Mouse (Mus musculus): Measurements from ENCODE around the gene Gfra4.
"Not testable (repeated sequence)": the region's sequence is repeated elsewhere in the genome, so short reads cannot be mapped to it uniquely, and the experiment has no call there.

The Gfra4 gene

DNA sequence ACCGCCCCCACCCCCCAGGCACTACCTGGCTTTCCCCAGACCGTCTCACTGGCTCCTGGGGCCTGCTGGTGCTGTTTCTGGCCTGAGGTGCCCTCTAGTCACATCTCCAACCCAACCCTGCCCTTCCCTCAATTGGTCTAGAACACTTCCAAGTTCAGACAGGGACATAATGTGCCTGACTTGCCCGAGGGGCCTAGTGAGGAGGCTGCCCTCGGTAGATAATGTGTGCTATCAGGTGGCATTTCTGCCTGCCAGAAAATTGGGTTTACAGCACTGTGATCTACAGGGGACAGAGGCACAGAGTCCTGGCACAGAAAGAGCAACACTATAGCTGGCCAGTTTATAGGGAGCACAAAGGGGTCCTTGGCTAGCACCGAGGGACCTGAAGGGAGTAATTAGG lies 9.2 kb upstream of the Gfra4 start:
- DNase-seq (ENCODE audit: low read depth, low spot score) = no peak

DNA sequence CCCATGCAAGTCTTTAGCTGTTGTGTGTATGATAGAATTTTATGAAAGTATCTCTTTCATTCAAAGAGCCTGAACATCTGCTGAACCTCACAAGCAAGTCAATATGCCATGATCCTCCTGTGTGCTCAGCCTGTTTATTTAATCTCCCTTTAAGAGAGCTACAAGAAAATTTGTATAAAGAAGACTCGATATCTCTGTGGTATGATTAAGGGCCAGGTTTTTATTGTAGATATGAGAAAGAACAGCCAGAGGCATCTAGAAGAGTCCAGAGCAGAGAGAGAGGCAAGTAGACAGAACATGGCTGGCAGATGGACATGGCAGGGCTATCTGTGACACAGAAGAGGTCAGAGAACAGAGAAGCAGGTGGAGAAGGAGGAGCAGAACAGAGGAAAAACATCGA lies 3.1 kb upstream of the Gfra4 start:
- DNase-seq (ENCODE audit: low read depth, low spot score) = no peak

DNA sequence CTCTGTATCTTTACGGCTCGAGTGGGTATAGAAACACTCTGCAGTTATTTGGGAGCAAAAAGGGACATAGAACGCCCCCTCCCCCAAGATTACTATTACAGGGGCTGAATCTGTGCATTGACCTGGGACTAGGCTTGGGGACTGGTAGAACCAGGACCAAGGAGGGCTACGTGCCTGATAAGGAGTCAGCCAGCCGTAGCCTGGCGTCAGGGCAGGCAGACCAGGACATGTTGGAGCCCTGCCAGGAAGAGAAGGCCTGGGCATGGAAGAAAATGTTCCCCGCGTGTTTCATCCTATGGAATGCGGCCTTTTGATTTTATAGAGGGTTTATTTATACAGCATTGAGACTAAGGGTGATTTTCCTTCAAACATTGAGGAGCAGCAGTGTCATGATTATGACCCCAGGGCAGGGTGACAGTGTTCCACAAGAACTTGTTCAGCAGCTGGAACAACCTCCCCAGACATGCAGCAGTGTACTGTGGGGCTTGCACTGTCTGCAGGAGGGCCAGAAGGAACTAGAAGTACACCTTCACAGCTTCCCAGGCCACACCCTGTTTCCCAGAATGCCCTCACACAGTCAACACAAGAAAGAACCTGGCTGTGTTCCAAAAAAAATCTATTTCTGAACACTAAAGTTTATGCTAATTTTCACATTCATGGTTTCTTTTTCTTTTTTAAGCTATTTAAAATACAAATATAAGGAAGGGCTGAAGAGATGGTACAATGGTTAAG lies 2.3 kb upstream of the Gfra4 start:
- no peak for DNase-seq (ENCODE audit: low read depth, low spot score)

DNA sequence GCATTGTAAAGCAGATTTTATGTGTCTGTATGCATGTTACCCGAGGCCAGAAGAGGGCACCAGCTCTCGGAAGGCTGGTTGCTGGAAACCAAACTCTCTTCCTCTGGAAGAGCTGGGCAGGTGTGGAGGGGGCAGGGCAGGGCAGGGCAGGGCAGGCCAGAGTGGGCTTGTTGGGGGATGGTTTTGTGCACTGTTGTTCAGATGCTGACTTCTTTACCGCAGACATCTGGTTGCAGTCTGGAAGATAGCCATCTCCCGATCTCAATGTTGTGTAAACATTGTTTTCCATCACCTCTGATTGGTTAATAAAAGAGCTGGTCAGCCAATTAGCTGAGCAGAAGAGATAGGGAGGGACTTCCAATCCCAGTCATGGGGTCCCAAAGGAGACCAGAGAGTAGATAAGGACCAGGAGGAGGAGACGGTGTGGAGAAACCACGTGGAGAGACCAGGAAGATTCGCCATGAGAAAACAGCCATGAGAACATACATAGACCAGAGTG lies 1.5 kb upstream of the Gfra4 start:
- DNase-seq (ENCODE audit: low read depth, low spot score) = no peak

DNA sequence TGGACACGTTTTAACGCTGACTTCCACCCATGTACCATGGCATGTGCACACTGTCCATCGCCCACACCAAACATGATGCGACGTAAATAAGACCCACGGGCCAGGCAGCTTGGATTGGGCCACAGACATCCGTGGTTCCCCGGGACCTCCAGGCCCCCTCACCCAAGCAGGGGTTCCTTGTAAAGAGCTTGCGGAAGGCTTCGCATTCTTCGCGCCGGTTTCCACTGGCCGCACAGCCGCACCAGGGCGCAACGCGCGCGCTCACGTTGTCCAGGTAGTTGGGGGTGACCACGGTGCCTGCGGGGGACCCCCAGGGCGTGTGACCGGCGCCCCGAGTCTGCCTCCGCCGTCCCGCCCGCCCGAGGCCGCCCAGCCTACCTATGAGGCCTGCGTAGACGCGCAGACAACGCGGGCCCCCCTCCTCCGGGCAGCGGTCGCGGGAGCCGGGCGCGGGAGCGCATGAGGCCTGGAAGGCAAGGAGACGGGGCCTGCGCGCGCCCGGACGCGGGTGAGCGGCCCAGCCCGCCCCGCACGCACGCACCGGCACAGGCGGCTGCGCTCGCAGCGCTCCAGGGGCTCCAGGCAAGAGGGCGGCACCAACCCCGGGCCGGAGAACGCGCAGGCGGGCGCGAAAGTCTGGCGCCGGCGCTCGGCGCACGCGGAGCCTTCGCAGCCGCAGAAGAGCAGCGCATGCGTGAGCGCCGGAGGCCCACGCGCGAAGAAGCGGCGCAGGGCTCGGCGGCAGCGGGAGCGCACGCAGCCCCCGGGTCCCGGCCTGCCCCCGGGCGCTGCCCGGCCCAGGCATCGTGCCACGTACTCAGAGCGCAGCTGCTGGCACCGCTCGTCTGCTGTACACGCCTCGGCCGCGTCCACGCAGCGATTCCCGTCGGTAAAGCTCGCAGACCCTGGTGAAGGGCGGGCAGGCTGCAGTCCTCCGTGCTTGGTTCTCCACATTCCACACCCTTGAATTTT lies 1.7 kb downstream of the Gfra4 start:
- no peak for DNase-seq (ENCODE audit: low read depth, low spot score)

DNA sequence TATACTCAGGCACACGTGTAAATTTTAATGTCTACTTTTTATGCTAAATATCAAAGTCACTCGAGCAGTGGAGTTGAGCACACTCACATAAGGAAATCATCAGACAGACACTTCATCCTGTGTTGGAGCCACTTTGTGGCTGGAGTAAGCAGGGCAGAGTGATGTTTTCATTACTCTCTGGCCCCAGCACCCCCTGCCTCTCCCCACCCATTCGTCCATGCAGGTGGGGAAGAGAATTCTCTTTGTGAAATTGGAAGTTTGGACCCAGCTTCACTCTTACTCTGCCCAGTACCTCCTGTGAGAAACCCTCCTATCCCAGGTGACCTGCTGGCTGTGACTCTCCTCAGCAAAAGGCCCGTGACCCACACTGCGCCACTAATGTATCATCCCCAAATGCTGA lies 4.2 kb downstream of the Gfra4 start:
- DNase-seq (ENCODE audit: low read depth, low spot score) = no peak

DNA sequence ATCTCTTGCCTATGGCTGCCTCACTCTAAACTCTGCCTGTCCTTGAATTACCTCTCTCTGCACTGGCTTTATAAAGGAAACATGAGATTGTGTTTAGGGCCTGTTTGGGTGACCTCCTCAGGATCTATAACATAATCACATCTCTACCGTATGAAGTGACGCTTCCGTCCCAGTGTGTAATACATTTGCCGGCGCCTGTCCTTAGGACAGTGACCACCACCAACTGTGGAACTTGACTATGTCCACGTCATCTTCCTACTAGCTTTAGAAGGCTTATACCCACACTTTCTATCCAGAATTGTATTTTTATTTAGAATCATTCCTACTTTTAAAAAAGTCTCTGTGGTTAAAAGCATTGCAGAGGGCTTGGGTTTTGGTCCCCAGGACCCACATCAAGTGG lies 4.7 kb downstream of the Gfra4 start:
- no peak for DNase-seq (ENCODE audit: low read depth, low spot score)

DNA sequence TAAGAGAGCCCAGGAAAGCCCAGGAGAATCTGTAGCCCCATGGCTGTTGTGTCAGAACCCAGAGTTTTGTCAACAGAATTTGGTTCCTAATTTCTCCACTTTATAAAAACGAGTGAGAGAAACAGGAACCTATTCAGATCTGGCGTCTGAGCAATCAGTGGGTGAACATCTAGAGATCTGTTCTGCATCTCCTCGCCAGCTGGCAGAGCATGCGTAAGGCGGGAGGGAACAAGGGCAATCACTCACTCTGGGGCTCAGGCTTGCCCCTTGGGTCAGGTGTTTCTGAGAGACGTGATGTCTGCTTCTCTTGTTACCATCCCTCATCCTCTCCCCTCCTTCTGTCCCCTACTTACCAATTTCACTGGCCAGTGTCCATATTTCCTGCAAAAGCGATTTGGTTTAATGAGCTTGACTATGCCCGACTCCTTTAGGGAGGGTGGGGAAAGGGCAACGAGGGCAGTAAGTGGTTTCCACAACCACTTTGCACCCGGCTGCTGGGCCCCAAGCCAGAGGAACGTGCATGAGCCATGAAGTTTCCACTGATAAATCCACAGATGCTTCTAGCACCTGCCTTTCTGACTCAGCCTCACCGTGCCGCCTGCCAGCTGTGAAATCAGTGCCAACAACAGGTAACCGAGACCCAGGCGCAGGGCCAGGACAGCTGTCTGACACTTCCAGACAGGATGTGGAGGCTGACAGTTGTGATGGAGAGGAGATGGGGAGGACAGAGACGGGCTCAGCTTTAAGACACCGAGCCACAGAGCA lies 5.5 kb downstream of the Gfra4 start:
- no peak for DNase-seq (ENCODE audit: low read depth, low spot score)

DNA sequence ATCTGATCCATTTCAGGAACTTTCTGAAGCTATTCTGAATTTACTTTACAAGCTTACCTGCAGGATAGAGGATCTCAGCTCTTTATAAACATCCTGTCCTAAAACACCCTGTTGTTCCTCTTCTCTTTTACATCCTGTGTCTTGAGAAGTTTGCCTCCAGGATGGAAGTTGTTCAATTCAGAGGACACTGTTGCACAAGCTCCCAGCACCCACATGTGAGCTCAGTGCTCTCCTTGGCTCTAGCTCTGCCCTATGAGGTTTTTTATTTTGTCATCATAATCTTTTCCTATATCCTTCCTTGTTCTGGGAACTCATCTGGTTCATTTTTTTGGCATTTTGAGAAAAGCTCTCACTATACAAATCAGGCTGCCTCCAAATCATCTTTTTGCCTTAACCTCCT lies 6.1 kb downstream of the Gfra4 start:
- DNase-seq (ENCODE audit: low read depth, low spot score) = no peak

DNA sequence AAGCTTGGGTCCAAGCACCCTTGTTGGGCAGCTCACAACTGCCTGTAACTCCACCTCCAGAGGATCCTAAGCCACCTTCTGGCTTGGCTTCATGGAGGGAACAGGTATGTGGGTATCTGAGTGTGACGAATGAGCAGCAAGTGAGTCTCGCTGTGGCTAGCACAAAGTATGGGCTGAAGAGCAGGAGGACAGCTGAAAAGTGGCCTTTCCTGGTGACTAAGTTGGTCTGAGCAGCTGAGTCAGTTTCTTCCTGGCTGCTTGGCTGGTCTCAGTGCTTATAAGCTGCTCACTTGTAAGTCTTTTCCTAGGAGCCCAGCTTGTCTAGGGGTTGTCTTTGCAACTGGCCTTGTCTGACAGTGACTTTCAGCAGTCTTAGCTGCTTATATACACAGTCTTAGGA lies 6.5 kb downstream of the Gfra4 start:
- no peak for DNase-seq (ENCODE audit: low read depth, low spot score)

DNA sequence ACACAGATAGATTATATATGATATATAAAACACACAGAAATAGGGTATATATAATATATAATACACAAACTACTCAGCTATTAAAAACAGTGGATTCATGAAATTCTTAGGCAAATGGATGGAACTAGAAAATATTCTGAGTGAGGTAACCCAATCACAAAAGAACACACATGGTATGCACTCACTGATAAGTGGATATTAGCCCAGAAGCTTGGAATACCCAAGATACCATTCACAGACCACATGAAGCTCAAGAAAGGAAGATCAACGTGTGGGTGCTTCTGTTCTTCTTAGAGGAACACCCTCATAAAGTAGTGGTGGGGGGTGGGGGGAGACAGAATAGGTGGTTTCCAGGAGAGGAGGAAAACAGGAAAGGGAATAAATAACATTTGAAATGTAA lies 11.5 kb downstream of the Gfra4 start:
- DNase-seq (ENCODE audit: low read depth, low spot score) = not testable (repeated sequence)

DNA sequence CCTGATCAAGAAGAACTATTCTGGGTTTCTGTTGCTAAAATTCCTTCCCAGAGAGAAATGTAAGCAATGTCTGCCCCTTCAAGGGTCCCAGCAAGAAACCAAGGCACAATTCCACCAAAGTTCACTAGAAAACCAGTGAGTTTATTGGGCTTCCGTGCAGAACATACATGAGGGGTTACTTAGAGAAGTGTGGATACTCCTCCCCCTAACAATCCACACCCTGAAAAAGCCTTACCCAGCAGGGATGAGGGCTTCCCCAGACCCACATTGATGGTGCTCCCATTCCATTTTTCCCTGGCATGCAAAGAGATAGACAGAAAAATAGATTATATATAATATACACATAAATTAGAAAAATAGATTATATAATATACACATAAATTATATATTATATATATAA lies 11.9 kb downstream of the Gfra4 start:
- DNase-seq (ENCODE audit: low read depth, low spot score) = no peak

DNA sequence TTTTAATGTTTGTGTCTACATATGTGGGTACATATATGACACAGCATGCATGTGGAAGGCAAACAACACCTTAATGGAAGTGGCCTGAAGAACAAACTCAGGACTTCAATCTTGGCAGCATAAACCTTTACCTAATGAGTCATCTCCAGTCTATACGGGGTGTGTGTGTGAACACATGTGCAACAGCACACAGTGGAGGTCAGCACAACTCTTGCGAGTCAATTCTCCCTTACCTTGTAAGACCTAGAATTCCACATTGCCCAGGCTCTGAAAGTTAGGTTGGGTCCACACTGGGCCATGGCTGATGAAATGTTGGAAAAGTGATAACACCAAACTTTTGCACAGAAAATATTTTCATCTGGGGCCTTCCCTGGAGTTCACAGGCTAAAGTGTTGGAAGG lies 12.3 kb downstream of the Gfra4 start:
- DNase-seq (ENCODE audit: low read depth, low spot score) = no peak

DNA sequence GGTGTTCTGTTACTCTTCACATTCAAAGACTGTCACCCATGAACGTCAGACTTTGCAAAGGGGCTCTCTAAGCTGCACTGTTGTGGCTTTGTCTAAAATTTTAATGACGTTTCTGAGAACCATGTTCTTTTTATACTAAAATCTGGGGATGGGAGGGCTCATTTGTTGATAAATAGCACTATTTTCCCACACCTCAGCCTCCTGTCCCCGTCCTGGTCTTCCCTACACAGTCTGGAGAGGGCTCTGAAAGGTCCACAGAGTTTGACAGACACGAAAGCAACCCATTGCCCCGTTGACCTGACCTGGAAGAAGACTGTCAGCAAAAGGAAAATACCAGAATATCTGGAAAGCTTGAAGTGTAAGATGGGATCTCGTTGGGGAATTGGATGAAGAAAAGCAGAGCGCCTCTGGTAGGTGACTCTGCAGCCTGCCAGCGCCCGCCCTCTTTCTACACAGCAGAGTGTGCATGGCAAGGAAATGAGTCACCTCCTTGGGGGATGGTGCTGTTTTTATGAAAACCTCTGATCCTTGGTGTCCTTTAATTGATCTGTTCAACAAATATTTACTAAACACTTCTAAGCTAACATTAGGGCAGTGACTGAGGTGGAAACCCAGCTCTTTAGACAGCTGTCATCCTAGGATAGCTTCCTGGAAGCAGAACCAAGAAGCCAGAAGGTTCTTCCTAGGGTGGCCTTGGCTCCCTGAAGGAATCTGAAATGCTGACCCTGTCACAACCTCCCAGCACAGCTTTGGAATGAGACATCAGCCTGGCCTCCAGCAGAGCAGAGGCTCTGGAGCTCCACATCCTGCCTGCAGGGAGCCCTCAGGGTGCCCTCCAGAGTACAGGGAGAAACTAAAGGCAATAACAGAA lies 13.6 kb downstream of the Gfra4 start:
- no peak for DNase-seq (ENCODE audit: low read depth, low spot score)

DNA sequence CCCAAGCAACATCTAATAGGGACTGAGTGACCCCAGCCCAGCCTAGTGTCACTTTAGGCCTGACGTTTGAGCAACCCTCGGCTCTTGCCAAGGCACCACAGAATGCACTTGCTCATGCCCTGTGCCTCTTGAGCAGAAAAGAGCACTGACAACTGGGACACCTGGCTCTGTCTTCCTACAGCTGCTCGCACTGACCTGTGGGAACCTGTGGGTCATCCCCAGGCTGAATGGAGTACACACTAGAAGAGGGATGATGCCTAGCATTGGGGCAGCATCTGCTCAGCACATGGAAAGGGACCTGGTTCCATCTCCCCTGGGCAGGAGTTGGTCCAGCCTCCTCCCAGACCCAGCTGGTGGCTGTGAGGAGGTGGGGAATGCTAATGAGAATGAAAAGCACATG lies 15.9 kb downstream of the Gfra4 start:
- DNase-seq (ENCODE audit: low read depth, low spot score) = no peak

DNA sequence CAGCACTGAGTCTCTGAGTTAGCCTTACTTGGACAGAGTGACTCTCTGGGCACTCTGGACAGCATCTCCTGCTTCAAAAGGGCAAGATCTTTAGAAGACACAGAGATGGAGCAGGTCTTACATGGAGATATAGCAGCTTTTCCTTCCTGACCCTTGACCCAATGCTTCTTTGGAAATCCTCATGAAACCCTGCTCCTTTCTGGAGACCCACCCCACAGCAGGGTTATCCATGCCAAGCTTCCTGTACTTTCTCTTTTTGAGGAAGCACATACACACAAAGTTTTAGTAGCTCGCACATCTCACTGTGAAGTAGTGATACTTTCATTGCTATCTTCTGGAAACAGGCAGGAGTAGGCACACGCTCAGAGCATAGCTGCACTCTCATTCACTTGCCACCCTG lies 17.7 kb downstream of the Gfra4 start:
- DNase-seq (ENCODE audit: low read depth, low spot score) = no peak

DNA sequence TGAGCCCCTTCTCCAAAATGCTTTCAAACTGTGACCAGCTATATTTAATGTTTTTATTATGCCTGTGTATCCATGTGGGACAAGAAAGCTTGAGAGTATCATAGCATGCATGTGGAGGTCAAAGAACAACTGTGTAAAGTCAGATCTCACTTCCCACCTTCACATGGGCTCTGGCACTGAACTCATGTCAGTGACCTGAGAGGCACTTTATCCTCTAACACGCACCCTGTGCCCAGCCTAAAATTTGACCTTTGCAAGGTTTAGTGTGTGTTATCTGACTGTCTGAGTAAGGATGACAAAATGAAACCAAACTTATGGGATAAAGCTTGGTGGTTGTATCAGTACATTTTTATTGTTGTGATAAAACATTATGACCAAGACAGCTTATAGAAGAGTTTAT lies 32.3 kb downstream of the Gfra4 start:
- DNase-seq (ENCODE audit: low read depth, low spot score) = no peak

DNA sequence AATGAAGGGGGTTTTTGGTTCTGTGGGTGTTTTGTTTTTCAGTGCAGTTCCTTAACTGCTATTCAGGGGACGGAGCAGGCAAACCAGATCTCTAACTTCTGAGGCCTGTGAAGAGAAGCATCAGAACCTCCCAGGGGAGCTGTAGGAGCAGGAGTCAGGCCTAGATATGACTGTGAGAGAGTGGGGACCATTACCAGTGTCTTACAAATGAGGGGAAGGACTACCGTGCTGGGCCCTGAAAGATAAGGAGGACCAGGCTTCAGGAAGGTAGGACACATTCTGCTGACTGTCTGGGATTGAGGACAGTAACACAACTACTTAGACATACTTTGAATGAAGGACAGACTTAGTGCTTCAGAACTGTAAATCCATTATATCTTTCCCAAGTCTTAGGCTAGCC lies 33.8 kb downstream of the Gfra4 start:
- no peak for DNase-seq (ENCODE audit: low read depth, low spot score)

DNA sequence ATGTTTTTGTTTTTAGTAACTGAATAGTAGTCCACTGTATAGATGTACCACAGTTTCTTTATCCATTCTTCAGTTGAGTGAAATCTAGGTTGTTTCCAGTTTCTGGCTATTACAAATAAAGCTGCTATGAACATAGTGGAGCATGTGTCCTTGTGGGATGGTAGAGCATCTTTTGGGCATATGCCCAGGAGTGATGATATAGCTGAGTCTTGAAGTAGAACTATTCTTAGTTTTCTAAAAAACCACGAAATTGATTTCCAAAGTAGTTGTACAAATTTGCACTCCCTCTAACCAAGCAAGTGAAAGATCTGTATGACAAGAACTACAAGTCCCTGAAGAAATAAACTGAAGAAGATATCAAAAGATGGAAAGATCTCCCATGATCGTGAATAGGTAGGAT lies 50.1 kb downstream of the Gfra4 start:
- DNase-seq (ENCODE audit: low read depth, low spot score) = no peak
